Mouse (Mus musculus) mature B cell (primary cell): Measurements from ENCODE around the gene Phc2.

Source experiments
- in situ Hi-C: fragments of 300-500 bp; cut with MboI; formaldehyde crosslinking; loops from 2 replicates; pipeline ENCODE4 v1.14.3; 2019

The Phc2 gene

GRCm38 (mm10) chr4:128782037-128782436 lies 127.5 kb downstream of the Phc2 start:
- in situ Hi-C loops = no loop called here

DNA sequence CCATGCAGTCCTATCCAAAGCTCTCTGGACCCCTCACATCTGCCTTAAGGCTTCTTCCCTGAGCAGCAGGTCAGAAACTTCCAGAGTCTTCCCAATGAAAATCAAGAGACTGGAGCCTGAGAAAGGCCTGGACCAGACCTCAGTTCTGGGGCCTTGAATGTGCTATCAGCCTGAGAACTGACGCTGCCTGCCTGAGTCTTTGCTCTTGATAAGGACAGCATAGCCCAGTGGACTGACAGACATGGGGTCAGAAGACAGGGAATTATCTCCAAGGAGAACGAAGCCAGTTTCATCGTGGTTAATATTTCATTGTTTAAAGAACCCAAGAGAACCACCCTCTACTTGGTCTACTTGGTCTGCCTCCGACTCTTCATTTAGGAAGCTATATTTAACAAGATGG lies 128.1 kb downstream of the Phc2 start:
- in situ Hi-C loops = no loop called here

DNA sequence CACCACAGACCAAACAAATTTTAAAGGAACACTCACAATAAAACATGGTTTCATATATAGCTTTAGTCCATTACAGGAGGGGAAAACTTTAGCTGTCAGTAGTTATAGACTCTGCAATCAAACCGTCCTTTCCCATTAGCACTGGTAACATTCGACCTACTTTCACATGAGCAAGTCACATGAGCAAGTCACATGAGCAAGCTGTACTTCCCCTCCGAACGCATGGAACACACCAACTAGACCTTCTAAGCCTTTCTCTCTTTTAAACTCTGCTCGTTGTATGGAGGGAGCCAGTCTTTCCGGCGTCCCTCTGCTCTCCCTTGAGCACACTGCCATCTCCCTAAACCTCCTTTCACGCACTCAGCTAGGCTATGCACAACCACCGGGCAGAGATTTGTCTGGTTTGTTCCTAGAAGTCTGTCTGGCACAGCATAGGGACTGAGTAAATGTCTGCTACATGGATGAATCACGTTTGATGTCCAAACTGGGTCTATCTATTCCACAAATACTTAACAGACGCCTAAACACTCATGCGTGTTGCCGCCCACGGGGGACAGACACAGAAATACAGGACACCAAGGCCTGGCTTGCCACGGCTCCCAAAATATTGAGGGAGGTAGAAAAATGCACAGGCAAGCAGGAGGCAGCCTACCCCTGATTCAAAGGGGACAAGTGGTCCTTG lies 130.6 kb downstream of the Phc2 start:
- in situ Hi-C loops = no loop called here

DNA sequence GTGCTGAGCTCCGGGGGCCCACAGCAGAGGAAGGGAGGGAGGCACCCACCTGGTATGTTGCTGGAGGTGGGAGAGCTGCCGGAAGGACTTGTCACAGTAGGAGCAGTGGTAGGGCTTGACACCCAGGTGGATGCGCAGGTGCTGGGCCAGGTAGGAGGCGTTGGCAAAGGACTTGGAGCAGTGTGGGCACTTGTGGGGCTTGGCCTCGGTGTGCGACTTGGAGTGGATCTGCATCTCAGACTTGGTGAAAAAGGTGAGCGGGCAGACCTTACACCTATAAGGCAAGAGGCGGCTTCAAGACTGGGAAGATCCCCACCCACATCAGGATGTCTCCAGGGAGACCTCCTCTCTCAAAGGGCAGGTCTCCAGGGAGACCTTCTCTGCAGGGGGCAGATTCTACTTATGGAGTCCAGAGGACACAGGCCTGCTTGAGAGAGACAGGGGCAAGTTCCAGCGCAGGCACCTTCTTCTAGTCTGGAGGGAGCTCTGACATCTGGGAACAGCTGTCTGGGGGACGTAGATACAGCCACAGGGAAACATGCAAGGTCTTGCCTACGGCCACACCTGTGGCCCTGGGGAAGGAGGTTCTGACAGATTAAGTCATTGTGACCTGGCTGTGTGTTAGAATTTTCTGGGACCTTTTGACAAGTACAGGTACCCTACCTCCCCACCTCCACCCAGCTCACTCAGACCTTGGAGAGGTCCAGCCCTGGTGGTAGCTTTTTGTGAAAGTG lies 131.6 kb downstream of the Phc2 start:
- in situ Hi-C loops = no loop called here

- in situ Hi-C loops = no loop called here
Measured at GRCm38 (mm10) chr4:128787023-128787939, 132.8 kb downstream of the Phc2 start.

GRCm38 (mm10) chr4:128788108-128788507 lies 133.6 kb downstream of the Phc2 start:
- in situ Hi-C loops = no loop called here

DNA sequence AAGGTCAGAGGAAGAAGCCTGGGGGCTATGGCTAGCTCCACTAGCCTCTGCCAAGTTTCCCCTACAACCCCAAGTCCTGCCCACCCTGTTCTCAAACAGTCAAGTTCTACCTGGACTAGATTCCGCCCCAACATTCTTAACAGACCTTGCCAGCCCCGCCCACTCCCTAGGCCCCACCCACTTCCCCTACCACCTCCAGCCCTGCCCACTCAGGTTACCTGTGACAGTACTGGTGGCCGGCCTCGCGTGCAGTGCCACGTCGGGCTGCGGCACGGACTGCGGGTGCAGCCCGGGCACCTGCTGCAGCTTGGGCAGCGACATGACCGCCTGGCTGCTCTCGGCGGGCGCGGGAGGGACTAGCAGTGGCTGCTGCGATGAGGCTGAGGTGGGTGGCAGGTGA lies 135.1 kb downstream of the Phc2 start:
- in situ Hi-C loops = no loop called here

GRCm38 (mm10) chr4:128793710-128794109 lies 139.2 kb downstream of the Phc2 start:
- in situ Hi-C loops = no loop called here

GRCm38 (mm10) chr4:128794198-128794597 lies 139.7 kb downstream of the Phc2 start:
- in situ Hi-C loops = no loop called here

GRCm38 (mm10) chr4:128795596-128795995 lies 141.1 kb downstream of the Phc2 start:
- in situ Hi-C loops = no loop called here

DNA sequence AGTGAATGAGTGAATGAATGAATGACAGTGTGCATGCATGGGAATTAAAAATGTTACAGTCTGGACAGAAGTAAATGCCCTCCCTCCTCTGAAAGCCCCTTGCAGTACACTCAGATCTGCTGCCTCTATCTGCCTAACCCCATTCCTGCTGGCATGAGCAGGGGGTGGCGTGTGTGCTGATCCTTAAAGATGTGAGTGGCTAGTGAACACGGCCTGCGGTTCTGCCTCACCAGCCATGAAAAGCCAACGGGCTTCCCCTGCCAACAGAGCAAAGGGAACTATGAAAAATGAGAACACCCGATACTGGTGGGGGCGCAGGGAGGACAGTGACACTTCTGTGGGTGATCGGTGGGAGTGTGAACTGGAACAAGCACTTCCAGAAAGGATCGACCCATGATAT lies 142.3 kb downstream of the Phc2 start:
- in situ Hi-C loops = no loop called here

DNA sequence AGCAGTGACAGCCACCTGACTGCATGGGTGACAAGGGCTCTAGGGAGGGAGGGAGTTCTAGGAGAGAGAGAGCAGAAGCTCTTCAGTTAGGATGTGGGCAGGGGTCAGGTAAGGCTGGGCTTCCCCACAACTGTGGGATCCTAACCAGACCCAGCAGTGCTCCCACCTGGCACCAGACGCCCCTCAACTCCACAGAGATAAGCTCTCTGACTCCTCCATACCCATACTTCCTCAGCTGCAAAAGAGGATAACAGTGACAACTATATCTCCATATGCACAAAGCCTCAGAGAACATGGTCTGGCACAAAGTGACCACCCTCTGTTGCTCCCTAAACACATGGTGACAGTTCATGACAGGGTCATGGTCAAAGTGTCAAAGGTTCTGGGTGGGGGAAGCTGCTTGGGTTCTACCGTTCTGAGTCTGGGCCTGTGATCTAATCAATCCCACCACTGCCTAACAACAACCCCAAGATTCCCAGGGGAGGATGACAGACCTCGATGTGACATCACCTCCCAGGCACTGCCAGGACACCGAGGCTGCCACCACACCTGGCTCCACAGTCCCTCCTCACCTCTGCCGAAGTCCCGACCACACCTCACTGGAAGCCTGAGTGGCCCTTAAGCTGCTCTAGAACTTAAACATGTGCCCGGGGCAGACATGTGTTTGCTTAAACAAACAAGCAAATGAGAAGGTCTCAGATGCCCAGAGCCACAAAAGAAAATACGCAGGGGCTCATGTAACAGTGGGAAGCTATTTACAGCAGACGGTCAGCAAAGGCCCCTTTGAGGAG lies 147.4 kb downstream of the Phc2 start:
- in situ Hi-C loops = no loop called here
